Mouse (Mus musculus) forebrain, embryonic 10.5 days (tissue): ENCODE measurements around the gene Ank3. TPM values are rescaled to one million over a fixed set of nuclear protein-coding genes. Genes with fewer than 3 reads are reported as not detected.

Experiments used
- DNase-seq: peaks from one replicate; pipeline ENCODE4 v3.0.0-alpha.2; 2017; ENCODE audit warnings: low spot score; ENCODE audit errors: extremely low spot score
- H3K27ac ChIP-seq: fragments of 300-500 bp; sonication (generic); 2 replicates; pipeline ENCODE4 v1.5.1; 2016; ENCODE audit warnings: mild to moderate bottlenecking
- H3K27me3 ChIP-seq: fragments of 300-500 bp; sonication (generic); 2 replicates; pipeline ENCODE4 v1.6.1; 2016; ENCODE audit warnings: mild to moderate bottlenecking; ENCODE audit not compliant: poor library complexity, severe bottlenecking
- H3K36me3 ChIP-seq: fragments of 300-500 bp; sonication (generic); replicated peaks from 2 replicates; pipeline ENCODE4 v1.6.1; 2016; ENCODE audit warnings: mild to moderate bottlenecking, moderate library complexity
- H3K4me1 ChIP-seq: fragments of 300-500 bp; sonication (generic); 2 replicates; pipeline ENCODE4 v1.6.1; 2016
- H3K4me3 ChIP-seq: fragments of 300-500 bp; sonication (generic); 2 replicates; pipeline ENCODE4 v1.5.1; 2016; ENCODE audit warnings: mild to moderate bottlenecking, moderate library complexity
- H3K9me3 ChIP-seq: fragments of 300-500 bp; sonication (generic); 2 replicates; pipeline ENCODE4 v1.6.1; 2016; ENCODE audit warnings: mild to moderate bottlenecking, moderate library complexity
- WGBS: fragments of 180-500 bp; shearing (Covaris S2); methylation state at CpG from one replicate; pipeline ENCODE4 v1.1.7; 2016; 5-methylcytosine and 5-hydroxymethylcytosine counted together
- polyA plus RNA-seq: library from polyadenylated mRNA; unstranded; fragments of >200 nt; fragmentation: Nextera tagmentation; extraction: Ambion mirVana; gene quantifications from 2 replicates; pipeline ENCODE4 v1.2.1, GENCODE M21; 2016

Ank3 gene
- polyA plus RNA-seq, 1 experiment from 2014 or later: 24.8 TPM

DNA sequence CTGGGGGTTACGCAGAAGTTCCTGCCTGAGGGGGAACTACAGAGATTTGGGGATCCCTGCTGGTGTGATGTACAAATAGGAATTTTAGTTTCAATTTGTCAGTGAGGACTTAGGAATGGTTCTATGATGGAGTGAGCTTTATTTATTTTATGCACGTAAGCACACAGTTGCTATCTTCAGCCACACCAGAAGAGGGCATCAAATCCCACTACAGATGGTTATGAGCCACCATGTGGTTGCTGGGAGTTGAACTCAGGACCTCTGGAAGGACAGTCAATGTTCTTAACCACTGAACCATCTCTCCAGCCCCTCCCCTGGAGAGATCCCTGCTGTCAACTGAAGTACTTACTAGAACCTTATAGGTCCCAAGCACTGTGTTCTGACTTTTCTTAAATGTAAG lies 255.6 kb downstream of the Ank3 start:
- Histone ChIP-seq H3K4me3 (no peak overlapping the region), H3K36me3 (no peaks in the 10 kb centered on the region), H3K4me1 (peaks cover 27% of the 10 kb centered on the region), H3K27ac (no peak overlapping the region), H3K9me3 (no peaks in the 10 kb centered on the region), H3K27me3 (no peaks in the 10 kb centered on the region)
- 89% methylated on average over 2 of the region's 2 CpGs for WGBS
- DNase-seq: no peak

DNA sequence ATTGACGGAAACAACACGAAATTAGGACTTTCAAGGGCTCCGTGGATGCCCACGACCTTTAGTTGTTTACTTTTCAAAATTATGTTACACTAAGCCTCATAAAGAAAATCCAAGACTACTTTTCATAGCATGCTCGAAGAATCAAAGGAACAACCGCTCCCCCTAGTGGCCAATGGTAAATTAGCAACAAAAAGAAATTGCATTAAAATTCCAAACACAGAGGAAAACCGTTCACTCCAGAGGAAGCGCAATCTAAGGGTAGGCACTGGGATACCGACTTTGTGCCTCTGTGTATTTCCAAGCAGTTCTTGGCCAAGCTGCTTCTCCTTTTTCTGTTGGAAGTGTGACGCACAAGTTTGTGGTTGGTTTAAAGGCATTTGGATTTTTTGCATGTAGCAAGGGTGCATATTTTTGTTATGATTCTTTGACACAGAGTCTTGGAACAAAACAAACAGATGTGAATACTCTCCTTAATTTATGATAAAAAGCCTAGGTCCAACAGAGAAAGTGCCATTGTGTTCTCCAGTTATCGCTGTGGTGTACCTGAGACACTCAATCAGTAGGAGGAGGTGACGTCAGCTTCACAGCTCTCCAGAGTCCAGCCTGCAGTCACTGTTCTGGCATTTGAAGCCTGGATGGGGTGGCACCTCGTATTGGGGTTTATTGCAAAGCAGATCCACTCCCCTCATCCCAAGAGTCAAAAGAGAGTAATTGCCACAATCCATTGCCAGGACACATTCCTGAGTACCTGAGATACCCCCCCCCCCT lies 256.5 kb downstream of the Ank3 start:
- Histone ChIP-seq H3K27ac (no peak overlapping the region), H3K4me3 (no peak overlapping the region), H3K4me1 (peaks cover 26% of the 10 kb centered on the region), H3K9me3 (no peaks in the 10 kb centered on the region), H3K27me3 (no peaks in the 10 kb centered on the region), H3K36me3 (no peaks in the 10 kb centered on the region)
- WGBS: 29% methylated on average over 13 of the region's 13 CpGs
- peak; percentile 40 for DNase-seq

DNA sequence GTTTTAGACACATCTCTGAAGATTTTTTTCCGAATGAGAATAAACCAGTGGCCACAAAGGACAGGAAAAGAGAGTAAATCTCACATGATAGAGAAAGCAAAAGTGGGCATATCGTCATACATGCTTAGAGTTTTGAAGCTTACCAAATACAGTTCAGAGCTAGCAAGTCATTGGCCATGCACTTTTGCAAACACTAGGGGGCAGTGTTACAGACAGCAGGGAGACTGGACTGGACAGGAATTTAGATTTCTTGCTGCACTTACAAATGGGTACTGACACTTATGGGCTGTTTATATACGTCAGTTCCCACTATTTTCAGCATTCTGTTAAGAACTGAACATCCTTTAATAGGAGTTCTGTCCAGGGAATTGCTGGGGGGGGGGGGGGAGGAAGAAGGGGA lies 257.7 kb downstream of the Ank3 start:
- peaks cover 19% of the 10 kb centered on the region for H3K4me1 ChIP-seq
- no peak overlapping the region for H3K4me3 ChIP-seq
- H3K27ac ChIP-seq: no peak overlapping the region
- 31% methylated on average over 3 of the region's 3 CpGs for WGBS
- H3K9me3 ChIP-seq: no peaks in the 10 kb centered on the region
- peak; percentile 57 for DNase-seq
- H3K36me3 ChIP-seq: no peaks in the 10 kb centered on the region
- H3K27me3 ChIP-seq: no peaks in the 10 kb centered on the region

DNA sequence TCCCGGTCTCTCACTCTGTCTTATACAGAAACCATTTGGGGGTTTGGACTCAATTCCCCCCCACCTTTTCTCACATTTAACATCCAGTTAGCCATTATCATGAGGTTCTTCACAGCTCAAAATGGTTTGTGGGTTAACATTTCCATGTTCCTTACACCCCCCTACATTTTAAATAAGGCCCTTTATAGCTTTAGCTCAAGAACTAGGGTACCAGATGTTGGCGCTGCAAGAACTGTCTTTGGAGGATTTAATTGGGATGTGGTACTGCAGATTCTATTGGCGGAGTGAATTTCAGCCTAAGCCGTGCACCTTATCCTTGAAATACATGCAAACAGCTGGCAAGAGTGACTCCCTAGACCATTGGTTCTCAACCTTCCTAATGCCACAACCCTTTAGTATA lies 261.2 kb downstream of the Ank3 start:
- DNase-seq: no peak
- Histone ChIP-seq H3K4me3 (no peak overlapping the region), H3K27me3 (no peaks in the 10 kb centered on the region), H3K36me3 (no peaks in the 10 kb centered on the region), H3K4me1 (no peaks in the 10 kb centered on the region; the same call in 1 of the 2 replicates), H3K27ac (no peak overlapping the region), H3K9me3 (no peaks in the 10 kb centered on the region)
- 95% methylated on average over 4 of the region's 4 CpGs for WGBS

DNA sequence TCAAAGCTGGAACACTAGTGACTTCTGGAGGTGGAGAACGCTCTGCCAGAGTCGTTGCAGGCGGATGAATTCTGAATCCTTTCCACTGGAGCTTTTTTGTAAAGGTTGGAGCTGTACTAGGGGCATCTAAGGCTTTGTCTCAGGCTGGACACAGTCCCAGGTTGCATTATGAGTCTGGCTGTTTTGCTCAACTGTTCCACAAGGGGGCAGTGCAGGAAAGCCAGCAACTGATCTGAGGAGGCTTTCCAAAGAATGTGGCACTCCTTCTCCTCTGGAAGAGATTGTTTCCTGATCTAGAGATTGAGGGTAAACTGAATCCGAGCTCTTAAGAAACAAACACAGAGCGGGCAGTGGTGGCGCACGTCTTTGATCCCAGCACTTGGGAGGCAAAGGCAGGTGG lies 263.8 kb downstream of the Ank3 start:
- DNase-seq: peak; percentile 79
- 9% methylated on average over 7 of the region's 7 CpGs for WGBS
- no peaks in the 10 kb centered on the region; the same call in 1 of the 2 replicates for H3K4me1 ChIP-seq

DNA sequence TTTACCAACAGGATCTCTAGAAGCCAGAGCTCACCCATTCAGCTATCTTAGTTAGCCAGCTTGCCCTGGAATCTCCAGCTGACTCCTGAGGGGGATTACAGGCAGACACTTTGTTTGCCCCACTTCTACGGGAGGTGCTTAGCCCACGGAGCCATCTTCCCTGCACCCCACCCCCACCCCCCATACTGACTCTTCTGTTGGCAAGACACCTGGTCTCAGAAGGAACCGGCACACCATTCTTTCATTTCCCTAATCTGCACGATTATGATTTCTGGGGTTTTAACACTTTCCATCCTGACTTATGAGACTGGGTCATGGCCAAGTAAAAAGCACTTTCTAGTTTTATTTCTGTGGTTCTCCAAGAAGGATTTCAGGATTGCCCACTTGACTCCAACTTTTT lies 268.9 kb downstream of the Ank3 start:
- DNase-seq: no peak
- H3K27me3 ChIP-seq: no peaks in the 10 kb centered on the region
- 87% methylated on average over 4 of the region's 4 CpGs for WGBS
- H3K4me3 ChIP-seq: no peak overlapping the region
- no peaks in the 10 kb centered on the region for H3K9me3 ChIP-seq
- no peaks in the 10 kb centered on the region; the same call in 1 of the 2 replicates for H3K4me1 ChIP-seq
- H3K27ac ChIP-seq: no peak overlapping the region
- no peaks in the 10 kb centered on the region for H3K36me3 ChIP-seq

More for the DNA sequence above, 263.8 kb downstream of the Ank3 start:
- Histone ChIP-seq H3K9me3 (no peaks in the 10 kb centered on the region), H3K4me3 (no peak overlapping the region), H3K27ac (no peak overlapping the region), H3K36me3 (no peaks in the 10 kb centered on the region), H3K27me3 (no peaks in the 10 kb centered on the region)

DNA sequence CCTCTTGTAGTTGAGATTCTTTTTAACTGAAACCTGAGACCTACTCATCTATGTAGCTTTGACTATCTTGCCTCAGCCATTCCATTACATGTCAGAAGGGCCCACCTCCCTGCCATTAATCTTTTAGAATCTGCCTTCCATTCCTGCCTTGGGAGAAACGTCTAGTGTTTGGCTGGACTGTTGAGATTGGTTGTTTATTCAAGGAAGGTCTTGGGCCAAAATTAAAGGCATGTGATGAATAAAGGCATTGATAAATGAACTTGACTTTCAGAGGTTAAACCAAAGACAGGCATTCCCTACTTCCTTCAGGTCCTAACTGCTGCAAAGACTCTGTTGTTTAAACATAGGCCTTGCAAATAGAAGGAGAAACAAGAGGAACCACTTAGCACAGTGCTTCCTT lies 271.9 kb downstream of the Ank3 start:
- no peaks in the 10 kb centered on the region for H3K27me3 ChIP-seq
- no peak for DNase-seq
- no peaks in the 10 kb centered on the region for H3K4me1 ChIP-seq
- H3K9me3 ChIP-seq: no peaks in the 10 kb centered on the region
- no peak overlapping the region for H3K27ac ChIP-seq
- 55% methylated on average over 1 of the region's 1 CpGs for WGBS
- H3K4me3 ChIP-seq: no peak overlapping the region
- H3K36me3 ChIP-seq: no peaks in the 10 kb centered on the region

DNA sequence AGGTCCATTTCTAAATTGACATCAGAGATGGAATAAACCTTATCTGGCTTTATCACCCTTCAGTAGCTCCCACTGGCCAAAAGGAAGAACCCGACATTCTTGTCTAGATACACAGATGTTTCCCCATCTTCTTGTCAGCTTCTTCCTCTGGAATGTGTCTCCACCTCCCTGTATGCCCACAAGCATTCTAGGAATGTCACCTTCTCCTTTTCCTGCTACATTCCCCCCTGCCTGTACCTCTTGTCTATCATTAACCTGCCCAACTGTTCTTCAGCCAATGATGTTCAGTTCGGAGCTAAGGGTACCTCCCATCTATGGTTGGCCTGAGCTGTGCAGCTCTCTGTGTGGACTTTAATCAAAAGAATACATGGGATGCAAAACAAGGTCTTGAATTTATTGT lies 272.4 kb downstream of the Ank3 start:
- no peak for DNase-seq
- H3K4me1 ChIP-seq: no peaks in the 10 kb centered on the region
- WGBS: 79% methylated on average over 2 of the region's 2 CpGs
- no peaks in the 10 kb centered on the region for H3K36me3 ChIP-seq
- H3K27me3 ChIP-seq: no peaks in the 10 kb centered on the region
- H3K27ac ChIP-seq: no peak overlapping the region
- H3K9me3 ChIP-seq: no peaks in the 10 kb centered on the region
- H3K4me3 ChIP-seq: no peak overlapping the region

DNA sequence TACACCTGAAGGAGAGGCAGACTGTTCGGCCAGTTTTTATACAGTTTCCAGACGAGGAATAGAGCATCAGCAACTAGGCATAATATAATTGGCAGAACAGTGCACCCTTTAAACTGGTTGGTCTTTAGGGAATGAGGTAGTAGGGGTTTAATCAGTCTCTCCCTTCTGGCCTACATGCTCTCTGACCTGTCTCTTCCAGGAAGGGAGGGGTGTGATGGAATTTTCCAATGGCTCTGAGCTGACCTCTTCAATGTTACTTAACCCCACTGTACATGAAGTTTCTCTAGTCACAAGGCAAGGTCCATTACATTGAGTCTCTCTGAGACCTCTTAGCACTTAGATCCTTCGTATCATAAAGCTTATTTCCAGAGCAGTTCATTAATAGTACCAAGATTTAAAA lies 272.9 kb downstream of the Ank3 start:
- no peak for DNase-seq
- Histone ChIP-seq H3K4me1 (no peaks in the 10 kb centered on the region), H3K36me3 (no peaks in the 10 kb centered on the region), H3K9me3 (no peaks in the 10 kb centered on the region), H3K27ac (no peak overlapping the region), H3K4me3 (no peak overlapping the region), H3K27me3 (no peaks in the 10 kb centered on the region)
- WGBS: 87% methylated on average over 3 of the region's 3 CpGs

DNA sequence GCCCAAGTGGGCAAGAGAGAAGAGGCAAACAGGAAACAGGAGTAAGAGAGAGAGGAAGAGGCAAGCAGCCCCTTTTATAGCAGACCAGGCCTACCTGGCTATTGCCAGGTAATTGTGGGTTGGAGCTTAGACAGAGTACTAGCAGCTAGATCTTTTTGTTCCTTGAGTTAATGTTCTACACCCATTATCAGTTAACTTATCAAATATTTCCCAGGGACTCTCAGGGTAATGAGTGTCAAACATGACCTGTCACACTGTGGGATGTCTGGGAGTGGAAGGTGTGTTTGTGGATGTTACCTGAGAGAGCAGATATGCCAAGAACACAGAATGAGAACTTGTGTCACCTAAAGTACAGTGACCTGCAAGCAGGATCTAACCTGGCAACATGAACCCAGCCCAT lies 274.0 kb downstream of the Ank3 start:
- no peak overlapping the region for H3K4me3 ChIP-seq
- no peaks in the 10 kb centered on the region for H3K36me3 ChIP-seq

DNA sequence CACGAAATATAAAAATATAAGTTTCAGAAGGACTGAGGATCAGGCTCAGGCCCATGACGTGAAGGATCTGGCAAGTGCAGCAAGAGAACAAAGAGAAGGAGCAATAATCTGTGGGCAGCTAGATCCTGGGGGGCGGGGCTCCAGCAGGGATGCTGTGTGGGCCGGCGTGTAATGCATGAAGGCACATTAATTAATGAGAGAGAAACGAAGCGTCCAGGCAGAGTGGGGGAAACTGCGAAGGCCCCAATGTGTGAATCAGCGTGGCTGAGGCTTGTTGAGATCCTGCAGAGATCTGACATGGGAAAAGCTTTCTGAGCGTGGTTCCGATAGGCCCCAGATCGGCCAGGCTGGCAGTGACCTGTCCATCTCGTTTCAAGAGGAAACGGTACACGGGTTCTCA lies 279.7 kb downstream of the Ank3 start:
- no peaks in the 10 kb centered on the region for H3K27me3 ChIP-seq
- WGBS: 73% methylated on average over 15 of the region's 15 CpGs
- peaks cover 6% of the 10 kb centered on the region; the same call in 1 of the 2 replicates for H3K9me3 ChIP-seq
- 0 out of 2 replicates have a peak overlapping the region, but pooled peaks have one; percentile 8 for H3K27ac ChIP-seq
- DNase-seq: no peak
- H3K36me3 ChIP-seq: no peaks in the 10 kb centered on the region
- no peak overlapping the region for H3K4me3 ChIP-seq
- H3K4me1 ChIP-seq: peaks cover 4% of the 10 kb centered on the region; the same call in 1 of the 2 replicates

More for the DNA sequence above, 274.0 kb downstream of the Ank3 start:
- Histone ChIP-seq H3K4me1 (no peaks in the 10 kb centered on the region), H3K27me3 (no peaks in the 10 kb centered on the region), H3K9me3 (no peaks in the 10 kb centered on the region), H3K27ac (no peak overlapping the region)
- DNase-seq: no peak

DNA sequence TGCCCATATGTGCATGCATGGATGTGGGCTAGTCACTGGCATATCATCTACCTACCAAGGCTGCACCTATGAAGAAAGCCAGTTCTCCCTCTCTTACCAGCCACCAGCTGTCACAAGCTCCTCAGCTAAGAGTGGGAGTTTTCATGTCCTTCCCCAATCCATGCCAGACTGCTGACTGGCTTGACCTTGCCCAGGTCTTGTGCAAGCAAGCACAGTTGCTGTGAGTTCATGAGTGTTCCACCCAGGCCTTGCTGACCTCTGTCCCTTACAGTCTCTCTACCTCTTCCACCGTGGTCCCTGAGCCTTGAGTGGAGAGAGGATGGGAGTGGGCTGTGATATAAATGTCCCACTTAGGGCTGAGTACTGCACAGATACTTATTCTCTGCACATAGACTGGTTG lies 287.8 kb downstream of the Ank3 start:
- no peaks in the 10 kb centered on the region for H3K36me3 ChIP-seq
- H3K4me1 ChIP-seq: peaks cover 14% of the 10 kb centered on the region
- peaks cover 18% of the 10 kb centered on the region; the same call in 1 of the 2 replicates for H3K9me3 ChIP-seq
- H3K27ac ChIP-seq: no peak overlapping the region
- no peak for DNase-seq
- H3K4me3 ChIP-seq: no peak overlapping the region
- 85% methylated on average over 1 of the region's 1 CpGs for WGBS
- 0 out of 2 replicates have a peak, but pooled peaks cover 2% of the 10 kb centered on the region for H3K27me3 ChIP-seq

DNA sequence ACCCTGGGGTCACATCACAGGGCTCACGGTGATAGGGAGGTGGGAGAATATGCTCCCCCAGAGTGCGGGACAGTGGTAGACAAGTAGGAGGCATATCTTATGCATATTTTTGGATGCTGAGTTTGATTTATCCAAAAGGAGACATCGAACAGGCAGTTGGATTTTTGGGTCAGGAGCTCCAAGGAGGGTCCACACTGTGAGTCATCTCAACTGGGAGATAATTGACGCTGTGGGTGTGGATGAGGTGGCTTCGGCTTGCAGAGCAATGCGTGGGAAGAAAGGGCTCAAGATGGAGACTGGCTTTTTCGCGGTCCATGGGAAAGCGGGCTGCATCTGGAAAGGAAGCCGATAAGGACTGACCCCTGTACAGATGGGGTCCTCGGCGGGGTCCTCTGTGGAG lies 290.5 kb downstream of the Ank3 start:
- peaks cover 15% of the 10 kb centered on the region for H3K4me1 ChIP-seq
- H3K27ac ChIP-seq: no peak overlapping the region

More for the DNA sequence above, 290.5 kb downstream of the Ank3 start:
- Histone ChIP-seq H3K9me3 (peaks cover 6% of the 10 kb centered on the region; the same call in 1 of the 2 replicates), H3K27me3 (0 out of 2 replicates have a peak, but pooled peaks cover 3% of the 10 kb centered on the region), H3K36me3 (no peaks in the 10 kb centered on the region), H3K4me3 (no peak overlapping the region)
- DNase-seq: no peak
- WGBS: 90% methylated on average over 12 of the region's 12 CpGs
